ENCODE assay signal across 15 mouse cellular contexts in the genomic region with DNA sequence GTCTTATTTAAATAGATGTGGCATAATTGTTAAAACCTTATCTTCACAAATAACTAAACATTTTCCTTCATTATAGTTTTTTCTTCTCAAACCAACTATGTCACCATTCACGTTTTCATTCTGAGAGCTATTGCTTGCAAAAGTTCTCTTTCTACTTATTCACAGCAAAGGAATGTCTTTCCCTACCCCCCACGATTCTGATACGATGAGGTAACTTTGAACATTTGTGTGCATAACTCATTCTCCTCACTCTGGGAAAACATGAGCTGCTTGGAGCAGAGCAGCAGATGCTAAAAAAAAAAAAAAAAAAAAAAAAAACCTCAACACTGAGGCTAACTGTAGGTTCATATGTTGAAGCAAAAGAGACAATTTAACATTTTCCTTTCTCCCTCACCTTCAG.
A peak's percentile ranks its signal among the peaks of the same experiment; 100 is the strongest.
DNase-seq lines count a peak whose midpoint lies in the region; ATAC-seq and TF ChIP-seq lines count a peak whose summit lies in the region.
"Had no signal": no experiment of that assay in that cellular context is flagged by ENCODE, and none has a peak within 500 bp of the region (broad histone marks: within the 10 kb centered on the region; RNA-seq: fewer than 3 reads in every experiment).

No protein-coding gene starts in this region.

- H3K4me2 ChIP-seq in kidney, embryonic 16.5 days (replicated peaks; ENCODE audit: low read depth, low read length): no peak overlapping the region
- H3K4me2 ChIP-seq in forebrain, embryonic 11.5 days (ENCODE audit: low read depth, low read length, severe bottlenecking): no peak overlapping the region
- H3K4me2 ChIP-seq: intestine, embryonic 15.5 days; liver, embryonic 15.5 days; midbrain, embryonic 11.5 days had no signal

- no peak for ATAC-seq in kidney, embryonic 16.5 days (ENCODE audit: low FRiP score, low TSS enrichment)
- ATAC-seq in forebrain, embryonic 11.5 days (replicated peaks; ENCODE audit: low FRiP score): no peak
- ATAC-seq: forebrain, postnatal 0 days; intestine, embryonic 15.5 days had no signal

- no peaks in the 10 kb centered on the region for H3K27me3 ChIP-seq in kidney, adult 2 months (replicated peaks; ENCODE audit: control insufficient read depth, insufficient read depth, low read length)
- no peaks in the 10 kb centered on the region for H3K27me3 ChIP-seq in kidney, embryonic 16.5 days (ENCODE audit: insufficient read depth, low read length)
- no peaks in the 10 kb centered on the region for H3K27me3 ChIP-seq in MEL (ENCODE audit: control insufficient read depth in 1 of 2, insufficient read depth in 2 of 2, low read length in 2 of 2)
- no peaks in the 10 kb centered on the region for H3K27me3 ChIP-seq in forebrain, embryonic 11.5 days (ENCODE audit: control insufficient read depth, insufficient read depth, low read length)
- H3K27me3 ChIP-seq: intestine, embryonic 15.5 days; liver, embryonic 15.5 days had no signal

- no peak for TF ChIP-seq POLR2A in kidney, adult 2 months (IDR thresholded peaks at IDR 0.05; ENCODE audit: low read depth, low read length)
- no peak for TF ChIP-seq POLR2A in MEL (IDR thresholded peaks at IDR 0.05; ENCODE audit: control insufficient read depth in 1 of 2, insufficient read depth in 1 of 2, low read depth in 1 of 2, low read length in 2 of 2, poor library complexity in 1 of 2)

- no peak overlapping the region for H3K27ac ChIP-seq in kidney, adult 2 months (ENCODE audit: insufficient read depth, low read depth, low read length)
- H3K27ac ChIP-seq in kidney, embryonic 16.5 days (ENCODE audit: low read length): no peak overlapping the region
- H3K27ac ChIP-seq in MEL (ENCODE audit: control insufficient read depth, low read depth, low read length): no peak overlapping the region
- H3K27ac ChIP-seq in forebrain, embryonic 11.5 days (ENCODE audit: low read depth, low read length): no peak overlapping the region
- H3K27ac ChIP-seq: intestine, embryonic 15.5 days; liver, embryonic 15.5 days had no signal

- no peaks in the 10 kb centered on the region for H3K9me3 ChIP-seq in kidney, embryonic 16.5 days (ENCODE audit: low read length)
- no peaks in the 10 kb centered on the region for H3K9me3 ChIP-seq in MEL (replicated peaks; ENCODE audit: insufficient read depth, low read length)
- H3K9me3 ChIP-seq in forebrain, embryonic 11.5 days (ENCODE audit: control insufficient read depth, low read length): no peaks in the 10 kb centered on the region
- H3K9me3 ChIP-seq: intestine, embryonic 15.5 days; liver, embryonic 15.5 days had no signal

- peak; percentile 13 for DNase-seq in kidney, adult 2 months
- no peak for DNase-seq in MEL (ENCODE audit: low read depth, low spot score)
- DNase-seq in adipocyte (ENCODE audit: low spot score): peak; percentile 66
- peak; percentile 66 for DNase-seq in lung, postnatal 36 days
- no peak for DNase-seq in B cell, adult 2 months
- DNase-seq in forebrain, embryonic 11.5 days (ENCODE audit: low spot score): no peak
- DNase-seq: cerebellum, adult 11-12 months; forebrain, postnatal 0 days; heart, postnatal 36 days; right cerebral cortex, postnatal 25 days; thymus, adult 2 months had no signal

- 40% methylated on average over 3 of the region's 3 CpGs for WGBS in kidney, adult 2 months
- WGBS in kidney, embryonic 16.5 days: 50% methylated on average over 3 of the region's 3 CpGs
- 52% methylated on average over 3 of the region's 3 CpGs for WGBS in forebrain, embryonic 11.5 days

- H3K9ac ChIP-seq in kidney, embryonic 16.5 days (replicated peaks; ENCODE audit: low read length): no peak overlapping the region
- no peak overlapping the region for H3K9ac ChIP-seq in MEL (ENCODE audit: control insufficient read depth, low read depth, low read length, poor library complexity, severe bottlenecking)
- no peak overlapping the region for H3K9ac ChIP-seq in forebrain, embryonic 11.5 days (ENCODE audit: low read length)
- H3K9ac ChIP-seq: forebrain, postnatal 0 days; intestine, embryonic 15.5 days; liver, embryonic 15.5 days had no signal

- TF ChIP-seq CTCF in kidney, adult 2 months (conservative IDR thresholded peaks at IDR 0.05; ENCODE audit: insufficient read depth, insufficient read length, low read depth, low read length): no peak
- TF ChIP-seq CTCF in MEL (IDR thresholded peaks at IDR 0.05 in 2 of 3, conservative IDR thresholded peaks at IDR 0.05 in 1 of 3; ENCODE audit: control insufficient read depth in 1 of 3, insufficient read depth in 1 of 3, low read depth in 2 of 3, low read length in 3 of 3, poor library complexity in 1 of 3, severe bottlenecking in 1 of 3): no peak

- 0 out of 2 replicates have a peak, but pooled peaks cover 2% of the 10 kb centered on the region for H3K4me1 ChIP-seq in kidney, adult 2 months (ENCODE audit: control insufficient read depth, insufficient read depth, low read length)
- H3K4me1 ChIP-seq in kidney, embryonic 16.5 days (ENCODE audit: insufficient read depth, low read length): no peaks in the 10 kb centered on the region
- peaks cover 0 to 8% of the 10 kb centered on the region in 2 experiments; a peak in 2 of 4 replicates for H3K4me1 ChIP-seq in MEL (ENCODE audit: control insufficient read depth in 1 of 2, insufficient read depth in 2 of 2, low read length in 2 of 2)
- H3K4me1 ChIP-seq in forebrain, embryonic 11.5 days (replicated peaks; ENCODE audit: control insufficient read depth, insufficient read depth, low read length): 0 out of 2 replicates have a peak, but pooled peaks cover 3% of the 10 kb centered on the region
- H3K4me1 ChIP-seq: intestine, embryonic 15.5 days; liver, embryonic 15.5 days had no signal

- no peaks in the 10 kb centered on the region for H3K79me2 ChIP-seq in MEL (ENCODE audit: control insufficient read depth, insufficient read depth, low read length, poor library complexity)

- H3K4me3 ChIP-seq in kidney, adult 2 months (ENCODE audit: insufficient read depth, low read depth, low read length): no peak overlapping the region
- no peak overlapping the region for H3K4me3 ChIP-seq in kidney, embryonic 16.5 days (ENCODE audit: low read length)
- H3K4me3 ChIP-seq in MEL (ENCODE audit: control insufficient read depth in 1 of 2, insufficient read depth in 1 of 2, low read depth in 2 of 2, low read length in 2 of 2): no peak overlapping the region
- H3K4me3 ChIP-seq in forebrain, embryonic 11.5 days (ENCODE audit: low read depth, low read length): no peak overlapping the region
- H3K4me3 ChIP-seq: intestine, embryonic 15.5 days; liver, embryonic 15.5 days had no signal

- H3K36me3 ChIP-seq in kidney, adult 2 months (ENCODE audit: control insufficient read depth, insufficient read depth, low read length): no peaks in the 10 kb centered on the region
- H3K36me3 ChIP-seq in kidney, embryonic 16.5 days (ENCODE audit: insufficient read depth, low read length): no peaks in the 10 kb centered on the region
- H3K36me3 ChIP-seq in MEL (ENCODE audit: control insufficient read depth in 1 of 2, insufficient read depth in 2 of 2, low read length in 2 of 2): peaks cover 0 to 12% of the 10 kb centered on the region in 2 experiments; a peak in 2 of 4 replicates
- H3K36me3 ChIP-seq in forebrain, embryonic 11.5 days (ENCODE audit: control insufficient read depth, insufficient read depth, low read length): no peaks in the 10 kb centered on the region
- H3K36me3 ChIP-seq: intestine, embryonic 15.5 days; liver, embryonic 15.5 days had no signal

- TF ChIP-seq RAD21 in MEL (IDR thresholded peaks at IDR 0.05; ENCODE audit: low read depth, low read length): no peak

- TF ChIP-seq EP300 in MEL (IDR thresholded peaks at IDR 0.05; ENCODE audit: low read depth in 1 of 2, low read length in 2 of 2): no peak

TF ChIP-seq in MEL, 35 proteins besides CTCF, POLR2A, EP300 and RAD21:
- TF ChIP-seq GABPA (IDR thresholded peaks at IDR 0.05; ENCODE audit: low read depth, low read length) (no peak), GATA1 (IDR thresholded peaks at IDR 0.05; ENCODE audit: low read depth, low read length) (no peak), ETS1 (IDR thresholded peaks at IDR 0.05; ENCODE audit: low read depth, low read length) (no peak), UBTF (IDR thresholded peaks at IDR 0.05; ENCODE audit: borderline replicate concordance, insufficient read depth, low read depth, low read length) (no peak), ELF1 (IDR thresholded peaks at IDR 0.05; ENCODE audit: low read depth, low read length) (no peak), USF2 (IDR thresholded peaks at IDR 0.05; ENCODE audit: borderline replicate concordance in 1 of 2, insufficient read depth in 1 of 2, low read depth in 1 of 2, low read length in 2 of 2) (no peak), ZNF384 (IDR thresholded peaks at IDR 0.05; ENCODE audit: low read depth, low read length) (0 out of 2 replicates have a peak, but pooled peaks have one; percentile 25), BHLHE40 (IDR thresholded peaks at IDR 0.05; ENCODE audit: borderline replicate concordance, low read depth, low read length) (no peak)

Comparison
In these comparisons a context has a peak if more than half of its experiments do, and no peak if none do; other contexts are left out.
1. DNase-seq: peak in kidney, adult 2 months (single experiment), adipocyte (single experiment) and lung, postnatal 36 days (single experiment); none in MEL (single experiment), B cell, adult 2 months (0 of 2) and forebrain, embryonic 11.5 days (single experiment).